Mouse (Mus musculus) myocyte (in vitro differentiated cells): ENCODE measurements around the gene Tgfbrap1.

ENCODE experiments used
- MAX ChIP-seq: IDR thresholded peaks from one replicate; pipeline ENCODE4 v1.6.1; 2011; ENCODE audit warnings: low read depth, mild to moderate bottlenecking, control low read depth
- POLR2A ChIP-seq: IDR thresholded peaks from one replicate; pipeline ENCODE4 v1.6.1; 2011; ENCODE audit warnings: low read depth, mild to moderate bottlenecking, control low read depth, moderate library complexity; ENCODE audit not compliant: insufficient read length
- POLR2AphosphoS2 ChIP-seq: IDR thresholded peaks from one replicate; pipeline ENCODE4 v1.6.1; 2011; ENCODE audit warnings: low read depth, control low read depth; ENCODE audit not compliant: insufficient read length

DNA sequence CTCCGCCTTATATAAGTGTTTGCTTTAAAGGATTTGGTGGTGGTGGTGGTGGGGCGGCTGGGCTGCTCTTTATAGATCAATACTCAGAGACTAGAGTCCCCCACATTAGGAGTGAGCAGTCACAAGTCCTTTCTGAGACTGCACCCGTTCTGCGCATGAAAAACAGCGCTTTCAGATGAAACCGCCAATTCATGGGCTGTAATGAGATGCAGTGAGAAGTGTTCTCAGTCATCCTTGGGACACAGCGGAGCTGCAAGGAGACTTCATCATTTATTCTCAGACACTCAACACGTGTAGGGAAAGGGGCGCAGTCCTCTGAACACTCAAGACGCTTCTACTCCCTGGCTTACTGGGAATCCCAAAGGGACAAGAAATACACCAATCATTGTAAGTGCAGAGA lies 50.6 kb downstream of the Tgfbrap1 start:
- TF ChIP-seq POLR2A: no peak
- no peak for TF ChIP-seq POLR2AphosphoS2
- no peak for TF ChIP-seq MAX
